Mouse (Mus musculus): ENCODE measurements around the gene Ctf2.
"Not testable (repeated sequence)": the region's sequence is repeated elsewhere in the genome, so short reads cannot be mapped to it uniquely, and the experiment has no call there.

Gene Ctf2

DNA sequence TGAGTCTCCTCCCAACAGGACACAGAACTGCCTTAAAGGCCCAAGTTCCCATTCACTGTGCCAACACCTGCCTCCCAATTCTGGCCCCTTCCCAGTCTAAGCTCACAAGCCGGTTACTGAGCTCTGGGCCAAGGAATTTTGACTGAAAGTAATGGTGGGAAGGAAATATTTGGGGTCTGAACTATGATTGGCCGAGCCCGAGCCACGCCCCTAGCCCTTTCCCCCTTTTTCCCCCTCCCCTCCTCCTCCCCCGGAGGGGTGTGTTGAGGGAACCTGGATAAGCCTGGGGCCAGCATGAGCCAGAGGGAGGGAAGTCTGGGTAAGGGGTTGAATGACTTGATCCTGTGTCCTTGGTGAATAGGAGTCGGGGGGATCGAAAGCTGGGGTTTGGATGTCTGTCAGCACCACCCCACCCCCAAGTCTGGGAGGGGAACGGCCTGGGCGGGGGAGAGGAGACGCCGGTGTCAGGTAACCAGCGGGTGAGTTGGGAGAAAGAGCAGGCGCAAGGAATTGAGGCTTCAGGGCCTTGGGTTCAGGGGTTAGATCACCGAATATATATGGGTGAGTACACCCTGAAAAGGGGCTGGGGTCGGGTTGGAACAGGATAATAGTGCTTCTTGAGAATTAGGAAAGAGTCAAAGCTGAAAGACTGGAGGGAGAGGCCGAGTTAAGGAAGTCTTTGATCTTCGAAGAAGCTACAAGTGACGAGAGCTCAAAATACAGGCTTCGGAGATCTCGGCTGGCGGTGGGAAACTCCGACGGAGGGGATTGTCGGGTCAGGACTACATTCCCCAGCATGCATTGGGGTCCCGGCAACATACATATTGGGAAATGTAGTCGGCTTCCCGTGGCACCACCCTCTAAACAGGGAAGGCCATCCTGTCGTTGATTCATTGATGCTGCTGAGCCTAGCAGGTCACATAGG is 19.2 kb downstream of the Ctf2 start, which contains the start of gene Ctf1:
Gene Ctf1 (plus strand): TSS at position 276 of the 925 bp plus-strand sequence.
- DNase-seq, result peak; percentile 74

DNA sequence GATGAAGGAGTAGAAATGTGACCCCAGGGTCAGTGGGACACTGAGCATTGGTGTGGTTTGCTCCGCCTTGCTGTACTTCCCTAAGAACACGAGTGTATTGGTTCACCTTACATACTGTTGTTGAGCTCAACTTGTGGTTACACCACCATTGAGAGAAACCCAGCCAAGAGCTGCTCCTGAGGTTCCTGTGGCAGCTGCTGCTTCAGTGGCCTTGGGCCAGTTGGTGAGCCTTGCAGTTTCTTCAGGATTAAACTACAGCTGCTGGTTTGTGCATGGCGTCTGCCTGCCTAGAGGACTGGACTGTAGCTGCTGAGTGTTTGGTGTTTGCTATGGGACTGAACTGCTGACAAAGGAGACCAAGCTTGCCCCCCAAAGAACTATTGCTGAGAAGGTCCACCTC is 20.5 kb downstream of the Ctf2 start:
- DNase-seq, result no peak

DNA sequence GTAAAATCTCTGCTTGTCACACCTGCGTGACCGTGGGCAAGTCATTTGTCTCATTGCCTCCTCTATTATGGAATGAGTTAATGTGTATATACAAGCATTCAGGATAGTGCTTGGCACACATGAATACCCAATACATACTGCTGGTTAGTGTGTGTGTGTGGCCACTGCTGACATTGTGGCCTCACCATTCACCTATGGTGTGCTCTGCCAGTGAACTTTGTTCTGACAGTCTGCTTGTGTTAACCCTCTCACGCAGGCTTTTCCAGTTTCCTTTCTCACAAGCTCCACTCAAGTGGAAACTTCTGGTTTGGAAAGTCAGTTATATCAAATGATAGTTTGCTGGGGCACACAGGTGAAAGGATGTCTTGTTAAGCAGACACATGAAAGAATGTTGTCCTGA is 20.9 kb downstream of the Ctf2 start:
- DNase-seq, result no peak

GRCm38 (mm10) chr7:127709261-127709979 is 22.5 kb downstream of the Ctf2 start:
- DNase-seq, result no peak

- peak; percentile 91 for DNase-seq
Measured at GRCm38 (mm10) chr7:127708207-127709078, 23.5 kb downstream of the Ctf2 start, which contains the start of gene Bcl7c. TSS of gene Bcl7c (minus strand) at chr7:127708933.

GRCm38 (mm10) chr7:127707957-127708206 is 24.1 kb downstream of the Ctf2 start:
- no peak for DNase-seq

GRCm38 (mm10) chr7:127707045-127707956 is 24.7 kb downstream of the Ctf2 start:
- DNase-seq, result peak; percentile 18

DNA sequence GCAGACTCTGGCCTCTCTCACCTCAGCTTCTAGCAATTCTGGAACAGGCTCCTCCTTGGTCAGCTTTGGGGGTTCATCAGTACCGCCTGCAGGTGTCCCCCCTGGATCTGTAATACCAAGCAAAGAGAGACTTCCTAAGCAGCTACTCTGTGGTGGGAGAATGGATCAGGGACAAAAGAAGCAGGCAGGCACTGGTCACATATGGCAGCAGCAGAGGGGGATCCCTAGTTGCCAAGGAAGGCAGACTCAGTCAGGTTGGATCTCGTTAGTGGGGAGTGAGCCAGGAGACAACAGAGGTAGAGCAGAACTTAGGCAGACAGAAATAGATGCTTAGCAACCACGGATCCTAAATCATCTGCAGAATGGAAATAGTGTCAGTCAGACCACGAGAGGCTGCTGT is 26.3 kb downstream of the Ctf2 start:
- DNase-seq, result no peak

DNA sequence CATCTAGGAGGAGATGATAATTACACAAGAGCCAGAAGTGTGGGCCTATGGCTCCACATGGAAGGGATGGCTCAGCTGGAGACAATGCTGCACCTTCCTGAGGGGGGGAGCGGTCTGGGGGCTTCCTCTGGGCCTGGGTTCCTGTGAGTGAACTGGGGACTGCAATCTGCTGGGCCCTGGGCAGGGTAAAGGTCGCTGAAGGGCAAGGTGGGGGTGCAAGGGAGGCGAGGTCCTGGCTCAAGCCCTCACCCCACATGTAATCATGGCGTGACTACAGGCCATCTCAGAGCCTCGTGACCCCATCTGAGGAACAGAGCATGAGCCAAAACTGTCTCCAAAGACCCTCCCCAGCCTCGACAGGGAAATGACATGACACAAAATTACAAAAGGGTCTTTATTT is 27.4 kb downstream of the Ctf2 start:
- no peak for DNase-seq

- no peak for DNase-seq
Measured at GRCm38 (mm10) chr7:127703561-127704178, 28.3 kb downstream of the Ctf2 start.

- DNase-seq, result no peak
Measured at GRCm38 (mm10) chr7:127700712-127701331, 31.1 kb downstream of the Ctf2 start.

DNA sequence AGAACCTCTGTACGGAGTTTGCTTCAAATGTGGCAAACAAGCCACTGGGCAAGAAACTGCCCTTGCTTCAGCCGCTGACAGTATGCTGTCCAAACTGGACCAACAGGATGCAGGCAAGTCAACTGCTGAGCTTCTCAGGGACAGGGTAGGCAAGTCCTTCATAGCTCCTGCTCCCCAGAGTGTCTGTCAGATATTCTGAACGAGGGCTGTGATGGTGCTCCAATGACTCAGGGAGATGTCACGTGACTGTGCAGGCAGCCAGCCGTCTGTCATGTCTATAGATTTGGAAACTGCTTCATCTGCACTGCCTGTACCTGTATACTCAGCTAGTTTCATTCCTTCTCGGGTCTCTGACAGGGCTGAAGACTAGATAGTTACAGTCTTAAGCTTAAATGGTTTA is 33.0 kb downstream of the Ctf2 start:
- no peak for DNase-seq

DNA sequence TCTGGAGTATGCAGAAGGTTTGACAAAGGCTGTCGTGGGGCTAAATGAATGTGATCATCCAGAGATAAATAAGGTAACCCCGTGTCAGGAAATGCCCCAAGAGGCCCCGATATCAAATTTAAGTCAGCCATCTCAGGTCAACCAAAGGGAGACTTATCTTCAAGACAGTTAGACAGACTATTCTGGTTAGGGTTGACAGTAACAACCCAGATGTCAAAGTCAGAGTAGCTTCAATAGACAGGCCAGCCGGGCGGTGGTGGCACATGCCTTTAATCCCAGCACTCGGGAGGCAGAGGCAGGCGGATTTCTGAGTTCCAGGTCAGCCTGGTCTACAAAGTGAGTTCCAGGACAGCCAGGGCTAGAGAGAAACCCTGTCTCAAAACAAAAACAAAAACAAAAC is 38.2 kb downstream of the Ctf2 start:
- not testable (repeated sequence) for DNase-seq

DNA sequence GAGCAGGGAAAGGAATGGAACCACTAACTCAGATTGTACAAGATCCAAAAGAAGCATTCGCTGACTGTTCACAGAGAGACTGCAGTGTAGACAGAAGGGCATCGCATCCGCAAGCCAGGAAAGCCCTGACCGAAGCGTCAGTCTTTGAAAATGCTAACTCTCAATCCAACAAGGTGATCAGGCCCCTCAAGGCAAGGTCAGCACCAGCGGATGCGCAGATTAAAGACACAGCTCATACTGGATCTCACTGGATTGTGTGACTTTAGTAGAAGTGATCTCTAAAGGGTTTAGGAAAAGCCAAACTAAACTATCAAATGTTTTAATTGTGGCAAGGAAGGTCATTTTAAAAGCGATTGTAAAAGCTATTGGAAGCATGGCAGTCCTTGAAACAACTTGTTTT is 38.7 kb downstream of the Ctf2 start:
- no peak for DNase-seq

DNA sequence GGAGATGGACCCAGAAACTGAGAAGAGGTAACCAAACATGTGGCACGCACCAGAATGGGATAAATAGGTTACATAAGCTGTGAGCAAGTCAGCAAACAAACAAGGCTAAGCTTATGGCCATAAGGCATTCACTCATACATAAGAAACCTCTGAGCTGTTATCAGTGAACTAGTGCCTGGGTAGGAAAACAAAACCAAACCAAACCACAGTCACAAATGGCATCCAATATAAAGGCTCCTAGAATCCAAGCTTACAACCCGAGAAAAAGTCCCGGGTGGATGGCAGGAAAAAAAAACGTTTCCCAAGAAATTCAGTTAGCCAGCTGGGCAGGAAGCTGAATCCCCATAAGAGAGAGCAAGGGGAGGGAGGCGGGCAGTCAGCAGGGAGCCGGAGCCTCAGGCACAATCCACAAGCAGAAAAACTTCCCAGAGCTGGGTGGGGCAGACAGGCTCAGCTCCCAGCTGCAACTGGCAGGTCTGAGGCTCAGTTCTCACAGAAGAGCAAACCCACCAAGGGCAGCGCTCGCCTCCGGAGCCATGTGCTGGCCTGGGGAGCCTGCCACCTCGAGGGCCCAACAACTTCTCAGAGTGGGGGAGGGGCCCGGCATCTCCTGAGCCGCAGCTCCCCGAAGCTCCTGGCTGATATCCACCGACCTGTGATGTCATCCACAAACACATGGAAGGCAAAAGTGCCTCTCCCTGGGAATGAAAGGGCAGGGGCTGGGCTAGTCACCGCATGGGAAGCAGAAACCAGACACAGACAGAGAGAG is 40.6 kb downstream of the Ctf2 start:
- DNase-seq, result peak; percentile 46

DNA sequence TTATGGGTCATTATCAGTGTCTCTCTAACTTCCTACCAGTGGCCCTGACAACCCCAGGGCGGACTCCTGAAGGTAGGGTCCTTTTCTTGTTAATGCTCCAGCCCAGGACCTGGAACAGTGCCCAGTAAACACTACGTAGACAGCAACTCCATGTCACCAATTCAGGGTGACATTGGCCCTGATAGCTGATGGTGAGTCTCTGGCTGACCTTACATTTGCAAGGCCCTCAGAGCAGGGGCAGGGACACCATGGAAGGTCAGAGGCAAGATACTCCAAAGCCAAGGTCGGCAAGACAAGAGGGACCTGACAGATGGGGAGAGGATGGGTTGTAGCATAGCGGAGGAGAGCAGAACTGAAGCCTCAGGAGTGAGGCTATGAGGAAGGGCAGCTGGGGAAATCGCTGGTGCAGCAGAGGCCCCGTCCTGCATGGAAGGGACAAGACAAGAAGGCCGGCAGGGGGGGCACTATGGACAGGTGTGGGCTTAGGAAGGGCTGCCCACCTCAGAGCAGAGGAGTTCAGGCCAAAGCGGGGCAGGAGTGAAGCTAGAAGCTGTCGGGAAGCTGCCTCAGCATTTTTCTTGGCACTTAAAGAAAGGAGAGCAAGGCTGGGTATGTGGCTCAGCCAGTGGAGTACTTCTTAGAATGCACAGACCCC is 42.2 kb downstream of the Ctf2 start:
- no peak for DNase-seq

- DNase-seq, result no peak
Measured at GRCm38 (mm10) chr7:127688935-127689334, 43.0 kb downstream of the Ctf2 start.

DNA sequence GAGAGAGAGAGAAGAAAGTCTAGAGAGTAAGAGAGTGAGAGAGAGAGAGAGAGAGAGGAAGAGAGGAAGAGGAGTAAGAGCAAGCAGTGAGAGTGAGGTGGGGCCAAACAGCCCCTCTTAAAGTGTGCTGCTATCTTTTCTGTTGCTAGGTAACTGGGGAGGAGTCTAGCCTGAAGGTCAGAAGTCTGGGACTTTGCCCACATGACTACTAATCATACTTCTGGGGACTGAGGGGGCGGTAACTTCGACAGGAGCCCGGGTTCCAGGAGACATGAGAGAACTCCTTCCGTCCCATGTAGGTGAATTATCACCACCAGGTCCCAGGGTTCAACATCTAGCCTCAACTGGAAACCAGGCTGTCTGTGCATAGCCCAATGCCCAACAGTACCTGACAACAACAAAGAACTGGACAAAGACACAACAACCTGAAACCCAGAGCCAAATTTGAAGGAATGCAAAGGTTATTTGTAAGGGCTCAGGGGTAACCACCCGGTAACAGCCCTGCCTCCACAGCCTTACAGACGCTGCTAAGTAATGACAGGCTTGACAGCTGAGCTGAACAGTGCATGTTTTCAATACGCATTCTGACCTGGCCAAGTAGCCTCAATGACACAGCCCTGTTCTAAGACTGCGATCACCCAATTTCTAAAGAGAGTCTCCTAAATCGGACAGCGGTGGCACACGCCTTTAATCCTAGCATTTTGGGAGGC is 45.1 kb downstream of the Ctf2 start:
- DNase-seq, result no peak

Measured in liver (tissue).